Mouse (Mus musculus): ENCODE data around the gene Tubb3.
"Not testable (repeated sequence)": the region's sequence is repeated elsewhere in the genome, so short reads cannot be mapped to it uniquely, and the experiment has no call there.

Tubb3 gene

GRCm38 (mm10) chr8:123431616-123432365 is 20.6 kb downstream of the Tubb3 start:
- no peak for DNase-seq (ENCODE audit: low read depth, low spot score)

GRCm38 (mm10) chr8:123432381-123432780 is 21.2 kb downstream of the Tubb3 start:
- DNase-seq (ENCODE audit: low read depth, low spot score), result no peak

- DNase-seq (ENCODE audit: low read depth, low spot score), result not testable (repeated sequence)
Observed at GRCm38 (mm10) chr8:123433241-123433974, 22.2 kb downstream of the Tubb3 start.

GRCm38 (mm10) chr8:123441788-123442187 is 30.6 kb downstream of the Tubb3 start:
- no peak for DNase-seq (ENCODE audit: low read depth, low spot score)

GRCm38 (mm10) chr8:123442351-123442750 is 31.1 kb downstream of the Tubb3 start:
- DNase-seq (ENCODE audit: low read depth, low spot score), result no peak

GRCm38 (mm10) chr8:123442871-123443575 is 31.8 kb downstream of the Tubb3 start:
- DNase-seq (ENCODE audit: low read depth, low spot score), result peak; percentile 74

GRCm38 (mm10) chr8:123443576-123443921 is 32.3 kb downstream of the Tubb3 start:
- DNase-seq (ENCODE audit: low read depth, low spot score), result no peak

GRCm38 (mm10) chr8:123444131-123444530 is 32.9 kb downstream of the Tubb3 start:
- DNase-seq (ENCODE audit: low read depth, low spot score), result no peak

GRCm38 (mm10) chr8:123445981-123446380 is 34.8 kb downstream of the Tubb3 start:
- DNase-seq (ENCODE audit: low read depth, low spot score), result no peak

- no peak for DNase-seq (ENCODE audit: low read depth, low spot score)
Observed at GRCm38 (mm10) chr8:123446799-123447198, 35.6 kb downstream of the Tubb3 start.

- no peak for DNase-seq (ENCODE audit: low read depth, low spot score)
Observed at GRCm38 (mm10) chr8:123450783-123451182, 39.6 kb downstream of the Tubb3 start.

- not testable (repeated sequence) for DNase-seq (ENCODE audit: low read depth, low spot score)
Observed at GRCm38 (mm10) chr8:123451747-123452146, 40.5 kb downstream of the Tubb3 start.

- DNase-seq (ENCODE audit: low read depth, low spot score), result no peak
Observed at GRCm38 (mm10) chr8:123452149-123452548, 40.9 kb downstream of the Tubb3 start.

- no peak for DNase-seq (ENCODE audit: low read depth, low spot score)
Observed at GRCm38 (mm10) chr8:123453291-123453690, 42.1 kb downstream of the Tubb3 start.

- no peak for DNase-seq (ENCODE audit: low read depth, low spot score)
Observed at GRCm38 (mm10) chr8:123453951-123454350, 42.7 kb downstream of the Tubb3 start.

- no peak for DNase-seq (ENCODE audit: low read depth, low spot score)
Observed at GRCm38 (mm10) chr8:123454559-123454958, 43.3 kb downstream of the Tubb3 start.

GRCm38 (mm10) chr8:123463651-123464050 is 52.4 kb downstream of the Tubb3 start:
- no peak for DNase-seq (ENCODE audit: low read depth, low spot score)

GRCm38 (mm10) chr8:123467476-123467875 is 56.3 kb downstream of the Tubb3 start:
- no peak for DNase-seq (ENCODE audit: low read depth, low spot score)
